Mouse (Mus musculus) cerebellum, adult 2 months (tissue): ENCODE measurements around the gene Armc5.

Source experiments
- CTCF ChIP-seq: fragments of 200-500 bp; IDR thresholded peaks from 2 replicates; pipeline ENCODE4 v1.5.1; 2011; ENCODE audit warnings: low read depth, mild to moderate bottlenecking, control low read depth, low read length, moderate library complexity, borderline replicate concordance; ENCODE audit not compliant: insufficient read depth
- POLR2A ChIP-seq: fragments of 200-500 bp; IDR thresholded peaks from 2 replicates; pipeline ENCODE4 v1.6.1; 2011; ENCODE audit warnings: low read length, control low read depth, borderline replicate concordance; ENCODE audit not compliant: insufficient read depth

- TF ChIP-seq CTCF (no peak), POLR2A (no peak)
Observed at GRCm38 (mm10) chr7:128248081-128249042, 11.2 kb downstream of the Armc5 start.
